9 mouse cellular contexts compared by ENCODE assay signal in the genomic region with DNA sequence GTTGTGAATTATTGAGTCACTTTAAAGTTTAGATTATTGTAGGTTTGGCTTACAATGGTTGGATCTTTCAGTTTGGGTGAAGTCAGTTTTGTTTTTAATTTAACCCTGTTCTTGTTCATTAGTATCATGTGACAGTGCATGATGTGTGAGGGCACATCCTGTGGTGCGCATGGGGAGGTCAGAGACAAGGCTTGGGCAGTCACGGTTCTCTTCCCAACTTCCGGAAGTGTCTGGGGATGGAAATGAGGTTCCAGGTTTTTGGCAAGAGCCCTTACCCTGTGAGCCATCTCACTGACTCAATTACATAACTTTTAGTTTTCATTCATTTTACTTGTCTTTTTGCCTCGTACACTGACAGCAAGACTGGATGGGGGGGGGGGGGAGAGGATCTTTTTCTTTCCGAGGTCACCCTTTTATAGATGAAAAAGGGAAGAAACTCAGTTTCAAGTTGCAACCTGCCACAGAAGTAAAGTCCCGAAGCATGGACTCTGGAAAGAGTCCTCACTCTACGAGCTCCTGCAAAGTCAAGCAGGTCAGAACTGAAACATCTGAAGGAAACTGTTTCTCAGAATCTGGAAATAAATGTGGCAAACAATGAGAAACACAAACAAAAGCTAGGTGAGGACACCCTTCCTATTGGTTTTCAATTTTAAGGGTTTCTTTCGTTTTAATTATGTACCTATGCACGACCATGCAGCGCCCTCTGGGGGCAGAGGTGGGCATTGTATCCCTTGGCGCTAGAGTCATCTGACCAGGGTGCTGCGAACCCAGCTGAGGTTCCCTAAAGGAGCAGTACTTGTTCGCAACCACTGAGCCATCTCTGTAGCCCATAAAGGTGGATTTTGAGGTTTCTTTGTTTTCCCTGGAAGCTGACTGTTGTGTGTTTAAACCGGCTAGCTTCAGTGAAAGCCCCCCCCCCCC. TPM values are rescaled to one million over a fixed set of nuclear protein-coding genes. Genes with fewer than 3 reads are reported as not detected.
DNase-seq lines count a peak whose midpoint lies in the region; TF ChIP-seq lines count a peak whose summit lies in the region.
"Had no signal": no experiment of that assay in that cellular context is flagged by ENCODE, and none has a peak within 500 bp of the region (broad histone marks: within the 10 kb centered on the region; RNA-seq: fewer than 3 reads in every experiment).

No protein-coding gene starts in this region.

- no peaks in the 10 kb centered on the region for H3K36me3 ChIP-seq in ES-Bruce4 (ENCODE audit: control insufficient read depth, insufficient read depth, low read length, poor library complexity, severe bottlenecking)

- no peak overlapping the region for H3K4me3 ChIP-seq in ES-Bruce4 (ENCODE audit: low read depth, low read length)
- H3K4me3 ChIP-seq: erythroblast, embryonic 14.5 days had no signal

- H3K27ac ChIP-seq in ES-Bruce4 (ENCODE audit: insufficient read depth, low read length), result no peak overlapping the region

- peaks cover 1% of the 10 kb centered on the region for H3K4me1 ChIP-seq in ES-Bruce4 (ENCODE audit: control insufficient read depth, insufficient read depth, low read length)

- no peaks in the 10 kb centered on the region for H3K9me3 ChIP-seq in ES-Bruce4 (replicated peaks; ENCODE audit: control insufficient read depth, insufficient read depth, low read length, poor library complexity, severe bottlenecking)

- no peak for TF ChIP-seq POLR2A in ES-Bruce4 (IDR thresholded peaks at IDR 0.05; ENCODE audit: insufficient read depth, low read length)

- peak; percentile 83 for TF ChIP-seq CTCF in ES-Bruce4 (IDR thresholded peaks at IDR 0.05; ENCODE audit: low read depth, low read length)

- no peak overlapping the region for H3K9ac ChIP-seq in ES-Bruce4 (ENCODE audit: low read depth, poor library complexity, severe bottlenecking)

- peak; percentile 25 for DNase-seq in layer of hippocampus, adult 11-12 months (ENCODE audit: low spot score)
- no peak for DNase-seq in layer of hippocampus, postnatal 36 days
- peak; percentile 9 for DNase-seq in adrenal gland, adult 8-10 months
- DNase-seq in heart, postnatal 4 days, result peak; percentile 53
- DNase-seq in lung, postnatal 14 days, result peak; percentile 60
- peak; percentile 69 for DNase-seq in thymus, postnatal 4 days
- DNase-seq in right cerebral cortex, postnatal 14 days, result no peak

- no peak for TF ChIP-seq EP300 in ES-Bruce4 (IDR thresholded peaks at IDR 0.05; ENCODE audit: insufficient read depth, low read depth, low read length)

- H3K27me3 ChIP-seq in ES-Bruce4 (ENCODE audit: control insufficient read depth, insufficient read depth, low read length, poor library complexity, severe bottlenecking), result peaks cover 2% of the 10 kb centered on the region; the same call in 1 of the 2 replicates

RNA-seq across cellular contexts. Expression of a gene that starts 53.9 kb away (rescaled TPM):
- total RNA-seq in layer of hippocampus, postnatal 36 days (2021), result 10 to 100 TPM; 13.5 to 14.6 TPM
- polyA plus RNA-seq in ES-Bruce4 (2011; ENCODE audit: insufficient read depth, insufficient read length, low read depth, missing spikeins), result 52.9 and 59.6 TPM in 2 replicates
- 10 to 100 TPM; 13.1 to 16.1 (median 14.5) TPM for total RNA-seq in adrenal gland, adult 8-10 months (2022)
- total RNA-seq in heart, postnatal 4 days (2021), result 10 to 100 TPM in 1 of 2 experiments, 1 to 10 TPM in 1; 9.7 to 10.4 TPM

Comparison
In these comparisons a context has a peak if more than half of its experiments do, and no peak if none do; other contexts are left out.
1. DNase-seq: peak in layer of hippocampus, adult 11-12 months (single experiment), adrenal gland, adult 8-10 months (single experiment), heart, postnatal 4 days (single experiment), lung, postnatal 14 days (single experiment) and thymus, postnatal 4 days (single experiment); none in layer of hippocampus, postnatal 36 days (0 of 2) and right cerebral cortex, postnatal 14 days (single experiment).